Mouse (Mus musculus): ENCODE measurements at regions not wholly inside any gene's neighbourhood (a gene's known extent, or its start where the extent isn't known, plus 50 kb on each side); places are given as distances from the start of the nearest gene placed in this dataset.
A peak's percentile ranks its signal among the peaks of the same experiment; 100 is the strongest.

DNA sequence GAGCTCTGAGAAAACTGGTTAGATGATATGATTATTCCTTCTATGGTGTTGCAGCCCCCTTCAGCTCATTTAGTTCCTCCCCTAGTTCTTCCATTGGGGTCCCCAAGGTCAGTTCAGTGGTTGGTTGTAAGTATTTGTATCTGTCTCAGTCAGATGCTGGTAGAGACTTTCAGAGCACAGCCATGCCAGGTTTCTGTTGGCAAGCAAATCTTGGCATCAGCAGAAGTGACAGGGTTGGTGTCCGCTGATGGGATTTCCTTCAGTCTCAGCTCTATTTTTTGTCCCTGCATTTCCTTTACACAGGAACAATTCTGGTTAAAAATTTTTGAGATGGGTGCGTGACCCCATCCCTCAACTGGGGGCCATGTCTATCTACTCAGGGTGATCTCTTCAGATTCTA, 55.3 kb upstream of the Spaca1 start:
- DNase-seq, result no peak

DNA sequence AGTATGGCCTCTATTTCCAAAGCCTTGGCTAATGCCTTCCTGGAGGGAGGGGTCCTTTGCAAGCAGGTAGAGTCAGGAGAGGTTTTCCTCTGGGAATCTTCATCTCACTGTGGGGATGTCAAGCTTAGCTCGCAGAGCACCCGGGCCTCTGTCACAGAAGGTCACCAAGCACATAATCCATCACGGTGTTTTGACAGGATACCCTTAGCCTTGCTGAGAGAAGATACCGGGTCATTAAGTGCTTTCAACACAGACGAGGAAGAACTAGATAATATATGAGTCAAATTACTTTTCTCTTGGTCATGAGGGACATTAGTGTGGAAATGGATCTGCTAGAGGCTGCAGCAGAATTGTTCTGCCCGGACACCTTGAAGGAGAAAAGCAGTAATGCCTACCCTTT, 64.3 kb upstream of the Spaca1 start:
- no peak for DNase-seq

DNA sequence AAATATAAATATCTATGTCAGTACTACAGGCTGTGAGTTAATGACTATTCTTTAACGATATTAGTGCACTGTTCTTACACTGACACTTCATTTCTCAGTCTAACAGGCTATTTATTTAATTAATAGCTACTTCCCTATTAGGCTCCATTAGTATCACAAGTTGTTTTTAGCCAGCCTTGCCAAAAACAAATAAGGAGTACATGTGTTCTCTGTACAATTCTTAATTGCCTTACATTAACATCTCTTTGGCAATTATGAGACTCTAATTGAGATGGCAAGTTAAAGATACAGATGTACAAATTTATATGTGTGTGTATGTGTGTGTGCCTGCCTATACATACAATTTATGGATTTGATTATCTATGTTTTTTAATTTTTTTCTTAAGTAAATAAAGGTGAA, 67.1 kb upstream of the Spaca1 start:
- no peak for DNase-seq

DNA sequence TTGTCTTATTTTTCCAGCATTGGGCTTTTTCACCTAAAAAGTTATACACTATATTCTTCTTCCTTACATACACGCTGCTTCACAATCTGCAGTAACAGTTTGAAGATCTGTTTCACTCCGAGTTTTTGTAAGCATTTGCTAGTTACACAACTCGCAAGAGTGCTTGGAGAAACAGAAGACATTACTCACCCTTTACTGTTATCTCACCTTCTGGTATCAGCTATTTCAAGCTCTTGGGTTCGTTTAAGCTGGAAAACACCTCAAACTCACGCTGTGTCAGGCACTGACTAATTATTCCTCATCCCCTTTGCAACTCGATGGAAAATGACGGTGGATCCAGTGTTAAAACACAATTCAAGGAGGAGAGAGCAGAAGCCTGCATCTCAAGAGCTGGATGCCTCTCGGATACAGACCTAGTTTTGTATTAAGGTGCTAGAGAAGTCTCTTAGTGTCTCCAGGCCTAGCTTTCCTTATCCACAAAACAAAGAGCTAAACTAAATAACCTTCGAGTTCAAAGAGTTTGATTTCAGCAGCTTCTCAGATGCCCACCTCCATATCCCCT, 73.0 kb upstream of the Spaca1 start:
- no peak for DNase-seq

DNA sequence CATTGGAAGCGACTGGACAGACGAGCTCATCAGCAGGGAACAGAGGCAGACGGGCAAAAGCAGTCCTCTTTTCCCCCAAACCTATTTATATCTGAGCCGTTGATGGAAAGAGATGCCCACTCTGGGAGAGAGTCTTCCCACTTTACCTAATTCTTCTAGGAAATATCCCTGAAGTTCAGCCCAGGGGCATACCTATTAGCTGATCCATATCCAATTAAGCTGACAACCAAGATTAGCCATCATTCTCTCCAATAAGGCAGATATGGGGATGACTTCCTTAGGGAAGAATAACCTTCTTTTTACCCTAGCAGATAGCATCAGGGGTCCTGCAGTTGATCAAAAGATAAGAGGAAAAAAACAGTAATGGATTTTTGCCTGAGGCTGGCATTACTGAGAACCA, 78.2 kb upstream of the Spaca1 start:
- no peak for DNase-seq

DNA sequence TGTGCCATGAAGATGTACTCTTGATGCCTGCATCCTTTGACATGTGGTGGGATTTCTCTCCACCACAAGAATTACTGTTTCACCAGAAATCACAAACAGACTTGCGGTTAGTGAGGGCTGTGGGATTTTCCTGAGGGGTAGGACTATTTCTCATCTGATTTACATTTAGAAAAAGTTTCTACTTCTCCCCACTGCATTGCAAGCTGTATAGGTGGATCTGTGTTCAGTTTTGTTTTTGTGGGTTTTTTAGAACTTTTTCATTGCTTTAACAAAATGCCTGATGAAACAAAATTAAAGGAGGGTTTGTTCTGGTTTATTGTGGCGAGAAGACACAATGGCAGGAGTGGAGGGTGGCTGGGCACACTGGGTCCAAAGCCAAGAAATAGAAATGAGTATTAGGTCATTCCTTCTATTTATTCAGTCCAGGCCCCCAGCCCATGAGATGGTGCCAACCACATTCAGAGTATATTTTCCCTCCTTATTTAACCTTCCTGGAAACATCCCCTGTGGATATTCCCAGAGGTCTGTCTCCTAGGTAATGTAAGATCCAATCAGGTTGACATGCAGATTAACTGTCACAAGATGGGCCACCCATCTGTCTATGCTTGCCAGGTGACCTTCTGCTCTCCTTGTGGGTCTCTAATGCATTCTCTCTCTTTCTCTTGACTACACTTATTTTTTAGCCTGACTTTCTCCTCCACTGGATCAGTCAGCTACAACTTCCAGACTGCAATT, 96.3 kb upstream of the Spaca1 start:
- no peak for DNase-seq

DNA sequence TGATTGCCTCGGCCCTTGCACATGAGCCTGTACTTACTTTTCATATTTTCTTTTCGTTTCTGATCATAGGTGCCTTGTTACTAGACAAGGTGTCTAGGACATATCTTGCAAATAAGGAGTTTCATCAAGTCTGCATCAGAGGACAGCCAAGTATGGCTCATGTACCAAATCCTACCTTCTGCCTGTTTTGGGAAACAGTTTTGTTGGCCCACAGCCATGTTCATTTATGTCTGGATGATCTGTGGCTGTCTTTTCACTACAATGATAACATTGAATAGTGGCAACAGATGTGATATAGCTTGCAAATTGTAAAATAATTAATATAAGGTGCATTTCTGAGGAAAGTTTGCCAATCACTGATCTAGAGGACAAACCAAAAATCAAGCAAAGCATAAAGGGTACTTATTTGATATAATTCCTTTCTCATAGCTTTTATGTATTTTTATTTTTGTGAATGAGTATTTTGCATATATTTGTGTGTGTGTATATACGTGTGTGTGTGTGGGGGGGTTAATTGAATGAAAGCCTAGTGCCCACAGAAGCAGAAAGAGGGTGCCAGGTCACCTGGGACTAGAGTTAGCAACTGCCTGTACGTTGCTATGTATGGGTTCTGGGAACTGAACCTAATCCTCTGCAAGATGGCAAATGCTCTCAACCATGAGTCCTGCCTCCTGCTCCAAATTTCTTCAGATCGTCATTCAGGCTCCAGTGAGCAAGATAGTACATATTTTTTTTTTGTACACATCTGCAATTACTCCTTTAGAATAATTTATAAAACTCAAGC, 99.2 kb upstream of the Spaca1 start:
- DNase-seq, result no peak

DNA sequence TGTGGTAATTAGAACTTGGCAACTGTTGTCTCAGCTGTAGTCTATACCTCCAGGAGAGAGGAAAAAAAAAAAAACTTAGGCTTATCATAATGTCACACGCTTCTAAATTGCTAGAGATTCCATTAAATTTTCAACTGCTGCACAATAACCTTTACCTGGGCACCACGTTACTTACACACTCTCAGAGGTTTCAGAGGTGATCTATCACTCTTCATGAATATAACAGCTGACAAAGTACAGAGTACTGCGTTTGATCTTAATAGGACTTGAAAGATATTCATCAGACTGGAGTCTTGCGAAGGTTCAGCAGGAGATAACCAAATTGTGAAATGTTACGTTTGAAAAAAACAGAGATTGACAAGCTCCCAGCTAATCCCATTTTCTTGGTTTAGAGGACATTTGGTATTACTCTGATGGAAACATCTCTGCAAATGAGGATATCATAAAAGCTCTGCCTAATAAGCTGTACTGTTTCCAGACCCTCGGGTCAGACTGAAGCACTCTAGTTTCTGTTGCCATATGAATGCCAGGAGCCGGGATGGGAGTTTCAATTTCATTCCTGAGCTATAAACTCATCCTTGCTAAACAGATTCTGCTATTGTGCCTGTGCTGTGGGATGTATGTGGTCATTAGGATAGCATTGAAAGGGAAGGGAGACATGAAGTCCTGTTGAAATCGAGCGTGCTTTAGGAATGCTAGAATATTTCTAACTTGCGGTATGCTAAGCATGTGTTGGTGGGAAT, 101.8 kb upstream of the Spaca1 start:
- no peak for DNase-seq

DNA sequence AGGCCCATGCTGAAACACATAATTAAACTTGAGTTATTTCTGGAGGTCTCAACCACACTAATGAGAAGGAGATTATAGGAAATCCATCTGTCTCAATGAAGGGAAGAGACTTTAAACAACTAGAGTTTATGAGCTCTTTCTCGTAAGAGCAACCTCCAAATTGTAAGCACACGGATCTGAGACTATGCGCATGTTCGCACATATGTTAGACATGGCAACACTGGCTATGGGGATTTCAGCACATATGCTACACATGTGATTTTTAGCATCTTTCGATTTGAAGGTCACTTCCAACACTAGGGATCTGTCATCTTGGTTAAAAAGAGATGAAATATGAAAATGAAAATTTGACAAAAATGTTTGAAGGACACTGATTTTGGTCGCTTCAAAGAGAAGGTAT, 105.5 kb upstream of the Spaca1 start:
- no peak for DNase-seq

DNA sequence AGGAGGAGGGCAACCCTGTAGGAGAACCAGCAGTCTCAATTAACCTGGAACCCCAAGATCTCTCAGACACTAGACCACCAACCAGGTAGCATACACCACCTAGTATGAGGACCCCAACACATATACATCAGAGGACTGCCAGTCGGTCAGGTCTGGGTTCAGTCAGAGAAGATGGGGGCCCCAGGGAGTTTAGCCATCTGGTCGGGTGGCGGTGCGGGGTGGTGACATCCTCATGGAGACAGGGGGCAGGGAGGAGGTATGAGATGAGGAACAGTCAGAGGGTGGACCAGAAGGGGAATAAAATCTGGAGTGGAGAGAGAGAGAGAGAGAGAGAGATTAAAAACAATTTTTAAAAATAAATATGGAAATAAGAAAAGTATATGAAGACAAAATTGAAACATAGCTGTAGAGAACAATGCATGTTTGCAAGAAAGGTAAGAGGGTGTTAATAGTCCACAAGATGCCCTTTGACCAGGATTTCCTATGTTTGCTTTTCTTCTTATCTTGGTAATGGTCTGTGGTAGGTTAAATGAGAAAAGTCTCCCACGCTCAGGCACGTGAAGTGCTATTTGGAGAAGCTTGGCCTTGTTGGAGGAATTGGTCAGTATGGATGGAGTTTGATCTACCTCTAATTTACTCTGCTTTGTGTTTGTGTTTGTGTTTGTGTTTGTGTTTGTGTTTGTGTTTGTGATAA, 108.0 kb upstream of the Spaca1 start:
- DNase-seq, result no peak

DNA sequence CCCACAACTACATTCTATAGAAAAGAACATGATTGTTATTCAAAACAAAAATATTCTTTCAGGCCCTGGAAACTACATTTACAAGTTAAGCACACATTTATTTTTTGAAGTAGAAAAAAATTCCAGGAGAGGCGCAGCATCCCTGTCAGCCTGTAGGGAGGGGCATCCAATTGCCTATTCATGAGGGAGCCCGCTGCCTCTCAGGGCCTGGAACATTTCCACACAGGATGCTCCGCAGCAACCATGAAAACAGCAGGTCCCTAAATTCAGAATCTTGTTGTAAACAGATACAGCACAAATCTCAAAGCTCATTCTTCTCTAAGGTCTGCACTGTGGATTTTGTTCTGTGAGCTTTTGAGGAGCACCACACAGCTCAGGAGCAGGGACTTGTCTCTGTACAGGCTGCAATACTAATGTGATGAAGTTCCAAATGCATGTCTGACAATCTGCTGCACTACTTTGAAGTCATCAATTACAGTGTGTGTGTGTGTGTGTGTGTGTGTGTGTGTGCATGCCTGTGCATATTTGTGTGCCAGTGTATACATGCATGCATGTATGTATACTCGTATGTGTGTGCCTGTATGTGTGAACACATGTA, 121.4 kb upstream of the Spaca1 start:
- DNase-seq, result no peak

DNA sequence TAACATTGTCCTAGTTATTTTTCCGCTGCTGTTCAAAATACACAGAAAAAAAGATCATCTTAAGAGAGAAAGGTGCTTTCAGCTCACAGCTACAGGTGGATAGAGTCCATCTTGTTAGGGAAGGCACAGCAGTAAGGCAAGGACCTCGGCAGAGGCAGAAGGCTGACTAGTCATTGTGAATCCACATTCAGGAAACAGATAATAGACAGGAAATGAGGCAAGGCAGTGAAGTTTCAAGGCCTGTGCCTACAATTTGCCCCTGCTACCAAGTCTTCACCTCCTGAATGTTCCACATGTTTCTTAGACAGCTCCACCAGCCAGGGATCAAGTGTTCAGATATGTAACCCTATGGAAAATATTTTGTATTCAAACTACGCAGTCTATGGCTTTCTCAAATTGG, 122.0 kb upstream of the Spaca1 start:
- DNase-seq, result no peak

DNA sequence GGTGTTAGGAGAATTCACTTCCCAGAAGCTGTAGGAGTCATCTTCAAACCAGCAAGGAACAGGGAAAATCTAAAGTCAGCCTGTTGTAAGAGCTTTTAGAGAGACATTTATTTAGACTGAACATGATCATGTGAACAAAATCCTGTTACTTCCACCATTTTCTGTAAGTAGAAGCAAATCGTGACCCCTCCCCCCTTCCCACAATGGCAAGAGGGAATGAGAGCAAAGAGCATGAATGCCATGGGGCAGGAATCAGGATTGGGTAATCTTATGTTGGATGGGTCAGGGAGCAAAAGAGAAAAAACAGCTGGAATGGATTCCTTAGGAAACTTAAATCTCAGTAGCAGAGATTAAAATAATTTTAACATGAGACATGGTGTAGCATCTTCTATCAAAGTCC, 127.4 kb upstream of the Spaca1 start:
- DNase-seq, result no peak

DNA sequence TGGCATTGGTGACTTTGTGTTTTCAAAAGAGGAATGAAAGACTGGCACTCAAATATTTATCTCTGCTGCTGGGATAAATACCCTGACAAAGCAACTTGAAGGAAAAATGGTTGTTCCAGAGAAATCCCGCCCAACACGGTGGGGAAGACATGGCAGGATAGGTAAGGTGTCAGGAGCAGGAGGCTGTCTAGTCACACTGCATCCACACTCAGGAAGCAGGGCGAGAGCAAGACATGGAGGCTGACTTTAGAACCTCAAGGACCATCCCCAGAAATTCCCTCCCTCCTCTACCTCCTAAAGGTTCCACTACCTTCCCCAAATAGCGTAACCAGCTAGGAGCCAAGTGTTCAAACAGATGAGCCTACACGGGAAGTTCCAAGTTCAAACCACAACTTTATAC, 136.5 kb upstream of the Spaca1 start:
- no peak for DNase-seq

DNA sequence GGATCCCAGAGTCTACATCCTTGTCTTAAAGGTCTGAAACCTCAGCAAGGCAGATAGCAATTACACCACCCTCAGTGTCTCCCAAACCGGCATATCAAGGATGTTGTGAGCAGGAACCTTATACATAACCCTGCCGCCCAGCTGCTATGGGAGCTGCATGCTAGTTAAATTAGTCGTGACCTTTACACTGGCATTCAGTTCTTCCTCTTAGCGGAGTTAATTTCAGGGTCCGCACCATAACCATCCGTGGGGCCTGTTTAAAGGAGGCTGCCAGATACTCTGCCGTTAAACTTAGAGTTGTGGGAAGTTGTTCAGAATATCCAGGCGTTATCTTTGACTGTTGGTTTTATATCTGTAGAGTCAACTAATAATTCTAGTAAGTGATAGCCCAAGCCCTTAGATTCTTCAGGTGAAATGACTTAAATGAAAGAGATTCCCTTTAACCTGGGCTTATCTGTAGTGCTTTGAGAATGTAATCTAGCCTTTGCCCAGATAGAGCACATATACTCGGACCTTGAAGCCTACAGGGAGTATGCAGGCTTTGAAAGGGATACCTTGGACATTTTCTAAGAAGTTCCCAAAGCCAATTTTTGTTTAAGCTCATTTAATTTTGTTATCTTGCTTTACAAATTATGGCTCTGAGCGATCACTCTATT, 153.3 kb upstream of the Spaca1 start:
- DNase-seq, result no peak

DNA sequence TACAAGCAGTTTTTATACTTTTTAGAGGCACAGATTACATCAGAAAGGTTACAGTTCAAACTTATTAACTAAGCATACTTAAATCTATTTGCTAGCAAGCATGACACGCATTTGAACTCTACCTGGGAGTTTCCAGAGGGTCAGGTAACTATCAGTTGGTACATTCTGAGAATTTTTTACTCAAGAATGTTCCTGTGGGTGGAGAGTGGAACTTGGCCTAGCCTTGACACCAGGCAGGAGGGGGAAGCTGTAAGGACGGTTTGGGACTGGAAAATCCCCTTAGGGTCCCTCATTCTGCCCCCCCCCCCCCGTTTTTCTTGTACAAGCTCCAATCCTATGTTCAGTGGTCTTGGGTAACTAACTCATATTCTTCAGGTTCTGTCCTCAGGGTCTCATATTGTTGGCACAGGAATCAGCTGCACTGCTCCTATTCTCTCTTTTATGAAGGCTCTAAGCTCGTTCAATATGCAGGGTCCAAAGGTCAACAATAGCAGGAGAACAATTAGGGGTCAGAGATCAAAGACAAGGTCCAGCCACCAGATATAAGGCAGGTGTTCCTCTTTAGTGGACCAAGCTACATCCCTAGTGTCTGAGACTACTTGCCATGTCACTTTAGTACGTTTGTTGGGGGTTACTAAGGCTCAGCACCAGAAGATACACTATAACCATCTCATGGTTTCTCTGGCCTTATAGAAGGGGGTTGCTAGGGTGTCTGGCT, 159.3 kb upstream of the Spaca1 start:
- no peak for DNase-seq

DNA sequence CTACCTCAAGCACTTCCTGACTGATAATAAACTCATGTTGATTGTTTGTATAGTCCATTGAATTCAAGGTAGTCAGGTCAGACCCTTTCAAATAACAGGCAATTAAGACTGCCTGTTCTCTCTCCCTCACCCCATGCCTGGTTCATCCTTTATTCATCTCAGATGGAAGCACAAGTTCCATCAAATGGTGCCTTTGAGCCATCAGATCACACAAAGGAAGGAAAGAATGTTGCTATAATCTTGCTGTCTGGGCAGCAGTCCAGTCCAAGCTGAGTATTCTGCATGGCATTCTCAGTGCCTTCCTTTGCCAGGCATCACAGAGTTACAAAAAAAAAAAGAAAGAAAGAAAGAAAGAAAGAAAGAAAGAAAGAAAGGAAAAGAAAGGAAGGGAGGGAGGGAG, 163.7 kb upstream of the Spaca1 start:
- no peak for DNase-seq

DNA sequence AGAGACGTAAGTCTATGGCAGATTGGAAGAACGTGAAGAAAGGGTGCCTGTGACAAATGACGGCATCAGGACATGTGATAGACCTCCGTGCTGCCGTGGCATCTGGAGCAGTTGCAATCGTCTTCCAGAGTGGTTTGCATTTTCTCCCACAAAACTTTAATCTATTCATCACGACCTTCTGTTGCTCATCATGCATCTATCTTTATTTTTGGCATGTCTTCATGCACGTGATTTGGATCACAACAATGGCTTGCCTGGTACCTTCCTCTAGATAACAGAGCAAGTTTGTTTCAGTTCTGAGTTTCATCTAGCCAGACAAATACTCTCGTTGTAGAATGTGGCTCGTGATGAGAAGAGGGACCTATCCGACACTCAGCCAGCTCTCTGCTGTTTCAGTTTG, 164.4 kb upstream of the Spaca1 start:
- no peak for DNase-seq

DNA sequence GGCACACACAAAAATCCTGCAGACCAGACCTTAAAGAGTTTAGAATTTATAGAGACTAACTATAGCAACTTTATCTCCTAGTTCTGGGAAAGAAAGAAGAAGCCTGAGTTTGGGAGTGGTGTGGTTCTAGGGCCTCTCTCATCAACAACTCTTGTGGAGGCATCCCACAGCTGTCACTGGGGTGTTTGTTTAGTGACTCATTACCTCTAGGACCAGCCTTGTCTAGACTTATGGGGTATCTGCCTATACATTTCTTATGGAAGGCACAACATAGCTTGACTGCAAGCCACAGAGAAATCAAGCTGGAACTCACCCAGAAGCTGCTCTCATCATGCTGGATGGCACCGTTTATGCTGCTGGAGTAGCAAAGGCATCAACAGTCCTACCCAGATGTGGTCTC, 171.9 kb upstream of the Spaca1 start:
- no peak for DNase-seq

DNA sequence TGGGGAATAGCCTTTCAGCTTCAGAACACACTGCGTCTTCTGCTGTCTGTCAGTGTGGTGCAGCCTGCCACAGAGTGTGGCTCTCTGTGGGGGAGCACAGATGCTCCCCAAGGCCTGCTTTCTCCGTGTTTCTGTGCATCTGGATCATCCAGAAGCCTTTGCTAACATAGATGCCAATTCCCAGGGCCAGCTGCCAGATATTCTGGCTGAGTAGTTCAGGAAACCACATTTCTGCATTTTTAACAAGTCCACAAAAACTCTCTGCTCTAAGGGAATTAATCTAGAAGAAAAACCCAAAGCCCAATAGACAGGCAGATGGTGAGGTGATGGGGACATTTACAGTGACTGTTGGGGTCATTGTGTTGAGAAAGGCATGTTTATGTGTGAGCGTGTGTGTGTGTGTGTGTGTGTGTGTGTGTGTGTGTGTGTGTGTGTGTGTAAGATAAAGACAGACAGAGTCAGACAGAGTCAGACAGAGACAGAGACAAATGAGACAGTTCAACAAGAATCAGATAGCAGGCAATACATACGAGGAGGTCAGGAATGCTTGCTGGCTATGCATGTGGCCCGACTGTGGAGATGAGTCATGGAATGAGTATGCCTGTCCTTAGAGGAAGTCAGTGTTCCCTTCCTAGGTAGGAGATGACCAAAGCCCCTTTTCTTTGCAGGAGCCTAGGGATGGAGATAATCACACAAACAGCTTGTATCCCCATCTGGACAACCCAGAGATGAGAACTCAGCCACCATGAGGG, 176.3 kb upstream of the Spaca1 start:
- DNase-seq, result peak; percentile 23

DNA sequence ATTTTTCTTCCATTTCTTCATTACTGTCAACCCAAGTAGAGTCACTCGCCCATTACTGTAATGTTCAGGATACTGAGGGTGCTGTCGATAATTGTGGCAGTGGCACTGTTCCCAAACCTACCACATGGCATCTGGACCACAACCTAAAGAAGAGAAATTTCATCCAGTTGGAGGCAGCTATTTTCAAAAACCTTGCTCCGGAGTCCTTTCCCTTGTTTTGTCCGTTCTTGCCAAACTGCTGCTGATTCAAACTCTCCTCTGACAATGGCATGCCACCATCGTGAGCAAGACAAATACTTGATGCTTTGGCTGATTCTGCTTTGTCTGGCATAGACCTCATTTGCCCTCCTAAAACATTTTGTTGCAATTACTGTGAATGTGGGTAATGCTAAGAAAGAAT, 176.9 kb upstream of the Spaca1 start:
- DNase-seq, result peak; percentile 5
